Mouse (Mus musculus) ES-Bruce4 (cell line): ENCODE measurements around the gene Znhit3. TPM values are rescaled to one million over a fixed set of nuclear protein-coding genes. Genes with fewer than 3 reads are reported as not detected.
"Not testable (repeated sequence)": the region's sequence is repeated elsewhere in the genome, so short reads cannot be mapped to it uniquely, and the experiment has no call there.

ENCODE experiments used
- H3K27ac ChIP-seq: 2 replicates; pipeline ENCODE4 v1.5.1; 2012; ENCODE audit warnings: low read length, inconsistent platforms; ENCODE audit not compliant: insufficient read depth
- H3K27me3 ChIP-seq: 2 replicates; pipeline ENCODE4 v1.6.1; 2012; ENCODE audit warnings: mild to moderate bottlenecking, low read length, inconsistent platforms; ENCODE audit not compliant: control insufficient read depth, poor library complexity, insufficient read depth, severe bottlenecking
- H3K36me3 ChIP-seq: 2 replicates; pipeline ENCODE4 v1.6.1; 2012; ENCODE audit warnings: inconsistent platforms, mild to moderate bottlenecking, low read length, moderate library complexity; ENCODE audit not compliant: control insufficient read depth, poor library complexity, insufficient read depth, severe bottlenecking
- H3K4me1 ChIP-seq: one replicate; pipeline ENCODE4 v1.8.1; 2011; ENCODE audit warnings: low read length; ENCODE audit not compliant: control insufficient read depth, insufficient read depth
- H3K4me3 ChIP-seq: 2 replicates; pipeline ENCODE4 v1.5.1; 2011; ENCODE audit warnings: low read depth, mild to moderate bottlenecking, low read length
- H3K9ac ChIP-seq: 2 replicates; pipeline ENCODE4 v1.6.1; 2012; ENCODE audit warnings: low read depth, mild to moderate bottlenecking, inconsistent platforms; ENCODE audit not compliant: poor library complexity, severe bottlenecking
- H3K9me3 ChIP-seq: replicated peaks from 2 replicates; pipeline ENCODE4 v1.6.1; 2012; ENCODE audit warnings: mild to moderate bottlenecking, low read length, inconsistent platforms; ENCODE audit not compliant: control insufficient read depth, poor library complexity, insufficient read depth, severe bottlenecking
- CTCF ChIP-seq: IDR thresholded peaks from one replicate; pipeline ENCODE4 v1.8.1; 2011; ENCODE audit warnings: low read depth, low read length
- EP300 ChIP-seq: IDR thresholded peaks from 2 replicates; pipeline ENCODE4 v1.6.1; 2011; ENCODE audit warnings: low read depth, low read length; ENCODE audit not compliant: insufficient read depth
- POLR2A ChIP-seq: IDR thresholded peaks from one replicate; pipeline ENCODE4 v1.8.1; 2011; ENCODE audit warnings: low read length; ENCODE audit not compliant: insufficient read depth
- polyA plus RNA-seq: library from polyadenylated mRNA; stranded (reverse); fragments of >200 nt; gene quantifications from 2 replicates; pipeline ENCODE4 v1.2.4, GENCODE M21; 2011; ENCODE audit warnings: low read depth; ENCODE audit not compliant: missing spikeins, insufficient read depth, insufficient read length

The Znhit3 gene
- polyA plus RNA-seq, 1 experiment: 39.6 TPM

DNA sequence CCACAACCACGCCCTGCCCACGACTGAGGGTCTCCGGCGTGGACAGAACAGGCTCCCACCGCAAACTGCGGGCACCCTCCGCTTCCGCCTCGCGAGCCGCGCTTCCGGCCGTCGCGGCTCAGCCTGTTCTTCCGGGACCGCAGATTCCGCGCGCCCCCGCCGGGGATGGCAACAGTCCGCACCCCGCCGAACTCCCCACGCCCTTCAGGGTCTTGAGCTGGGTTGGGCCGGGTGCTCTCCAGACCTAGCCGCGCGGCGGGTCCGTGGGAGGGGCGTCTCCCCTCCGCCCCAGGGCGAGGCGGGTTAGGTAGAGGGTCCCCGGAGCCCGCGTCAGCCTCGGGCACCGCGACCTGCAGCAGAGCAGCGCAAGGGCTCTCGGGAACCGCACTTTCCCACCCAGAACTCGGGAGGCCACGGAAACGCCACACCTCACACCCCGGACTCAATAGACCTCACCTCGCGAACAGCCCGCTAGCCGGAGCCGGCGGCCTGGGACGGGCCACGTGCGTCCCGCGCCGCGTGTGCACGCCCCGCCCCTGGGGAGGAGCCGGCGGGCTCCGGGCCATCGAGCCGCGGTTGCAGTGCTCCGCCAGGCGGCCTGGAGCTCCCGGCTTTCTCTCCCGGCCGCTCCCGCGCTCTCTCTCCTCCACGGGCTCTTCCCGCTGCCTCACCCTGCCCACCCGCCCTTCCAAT is 36.2 kb downstream of the Znhit3 start, which contains the start of the genes Myo19 and Pigw:
Gene Myo19 (plus strand): TSS at position 377 of the 693 bp plus-strand sequence.
Gene Pigw (minus strand): TSS at position 514 of the 693 bp plus-strand sequence.
- Histone ChIP-seq H3K9me3 (no peaks in the 10 kb centered on the region), H3K36me3 (peaks cover 18% of the 10 kb centered on the region), H3K9ac (peak within 1 kb of the TSS; percentile 81), H3K27me3 (no peaks in the 10 kb centered on the region), H3K4me1 (peaks cover 4% of the 10 kb centered on the region), H3K27ac (peak within 1 kb of the TSS; percentile 33; the same call in 1 of the 2 replicates), H3K4me3 (peak within 1 kb of the TSS; percentile 88)
- TF ChIP-seq EP300 (no peak), POLR2A (peak; percentile 51)

DNA sequence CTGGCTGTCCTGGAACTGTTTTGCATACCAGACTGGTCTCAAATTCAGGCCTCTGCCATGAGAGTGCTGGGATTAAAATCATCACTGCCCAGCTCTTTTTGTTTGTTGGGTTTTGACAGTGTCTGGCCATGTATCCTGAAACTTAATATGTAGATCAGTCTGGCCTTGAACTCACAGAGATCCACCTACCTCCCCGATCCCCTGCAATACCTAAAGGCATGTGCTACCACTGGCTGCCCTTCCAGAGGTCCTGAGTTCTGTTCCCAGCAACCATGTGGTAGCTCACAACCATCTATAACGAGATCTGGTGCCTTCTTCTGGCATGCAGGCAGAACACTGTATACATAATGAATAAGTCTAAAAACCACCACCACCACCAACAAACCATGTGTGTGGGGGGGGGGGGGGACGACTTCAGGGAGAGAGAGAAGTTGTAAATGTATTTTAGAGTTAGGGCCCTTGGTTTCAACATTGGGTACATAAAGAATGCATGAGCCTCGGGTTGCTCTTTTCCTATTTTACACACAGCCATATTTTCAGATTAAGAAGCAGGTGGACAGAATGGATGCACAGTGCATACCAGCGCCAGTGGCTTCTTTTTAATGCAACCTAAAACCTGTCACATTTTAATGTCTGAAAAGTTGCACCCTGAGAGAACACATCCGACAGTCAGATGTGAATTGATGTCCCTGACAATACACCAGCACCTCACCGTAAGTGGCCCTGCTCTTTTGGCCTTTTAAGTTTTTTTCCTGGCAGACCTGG is 37.0 kb downstream of the Znhit3 start:
- Histone ChIP-seq H3K36me3 (peaks cover 21% of the 10 kb centered on the region), H3K9ac (peak overlapping the region; percentile 81), H3K27me3 (no peaks in the 10 kb centered on the region), H3K27ac (peak overlapping the region; percentile 15; the same call in 1 of the 2 replicates), H3K4me3 (peak overlapping the region; percentile 88), H3K9me3 (no peaks in the 10 kb centered on the region), H3K4me1 (peaks cover 4% of the 10 kb centered on the region)
- TF ChIP-seq EP300 (no peak), CTCF (no peak), POLR2A (no peak)

DNA sequence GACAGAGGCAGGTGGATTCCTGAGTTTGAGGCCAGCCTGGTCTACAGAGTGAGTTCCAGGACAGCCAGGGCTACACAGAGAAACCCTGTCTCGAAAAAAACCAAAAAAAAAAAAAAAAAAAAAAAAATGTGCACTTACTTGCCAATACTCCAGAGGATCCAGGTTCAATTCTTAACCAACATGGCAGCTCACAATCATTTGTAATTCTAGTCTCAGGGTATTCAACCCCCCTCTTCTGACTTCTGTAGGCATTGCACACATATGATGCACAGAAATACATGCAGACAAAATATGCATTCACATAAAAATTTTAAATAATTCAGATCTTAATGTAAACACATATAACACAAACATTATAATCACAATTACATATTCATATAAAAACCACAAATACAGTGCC is 40.1 kb downstream of the Znhit3 start:
- not testable (repeated sequence) for H3K27me3 ChIP-seq, H3K27ac ChIP-seq, H3K4me1 ChIP-seq, H3K4me3 ChIP-seq, H3K9me3 ChIP-seq, H3K9ac ChIP-seq
- H3K36me3 ChIP-seq: peaks cover 19% of the 10 kb centered on the region

DNA sequence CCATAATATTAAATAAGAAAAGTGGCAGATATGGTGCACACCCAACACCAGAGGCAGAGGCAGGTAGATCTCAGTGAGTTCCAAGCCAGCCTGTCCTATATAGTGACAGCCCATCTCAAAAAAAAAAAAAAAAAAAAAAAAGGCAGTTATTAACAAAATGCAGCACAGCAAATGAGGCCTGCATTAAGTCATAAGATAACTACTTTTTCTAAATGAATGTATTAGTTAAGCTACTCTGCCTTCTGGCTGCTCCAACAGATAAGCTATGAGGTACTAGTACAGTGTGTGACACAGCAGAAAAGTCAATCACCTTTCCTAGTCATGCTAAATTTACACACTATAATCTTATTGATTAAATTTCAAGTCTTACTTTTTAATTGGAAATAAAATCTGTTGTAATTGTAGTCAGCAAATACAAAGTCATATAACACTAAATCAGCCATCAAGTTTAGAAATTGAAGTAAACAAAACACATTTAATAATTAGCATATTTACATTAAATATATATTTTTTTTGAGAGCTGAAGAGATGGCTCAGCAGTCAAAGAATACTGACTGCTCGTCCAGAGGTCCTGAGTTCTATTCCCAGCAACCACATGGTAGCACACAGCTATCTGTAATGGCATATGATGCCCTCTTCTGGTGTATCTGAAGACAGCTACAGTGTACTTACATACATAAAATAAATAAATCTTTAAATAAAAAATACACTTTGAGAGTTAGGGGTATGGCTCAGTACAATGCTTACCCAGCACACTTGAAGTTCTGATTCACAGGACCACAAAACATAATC is 42.9 kb downstream of the Znhit3 start:
- H3K4me3 ChIP-seq: no peak overlapping the region
- no peak overlapping the region for H3K9ac ChIP-seq
- H3K4me1 ChIP-seq: no peaks in the 10 kb centered on the region
- no peaks in the 10 kb centered on the region for H3K9me3 ChIP-seq
- no peaks in the 10 kb centered on the region for H3K27me3 ChIP-seq
- TF ChIP-seq CTCF (no peak), POLR2A (no peak), EP300 (no peak)
- H3K27ac ChIP-seq: no peak overlapping the region
- H3K36me3 ChIP-seq: peaks cover 19% of the 10 kb centered on the region

DNA sequence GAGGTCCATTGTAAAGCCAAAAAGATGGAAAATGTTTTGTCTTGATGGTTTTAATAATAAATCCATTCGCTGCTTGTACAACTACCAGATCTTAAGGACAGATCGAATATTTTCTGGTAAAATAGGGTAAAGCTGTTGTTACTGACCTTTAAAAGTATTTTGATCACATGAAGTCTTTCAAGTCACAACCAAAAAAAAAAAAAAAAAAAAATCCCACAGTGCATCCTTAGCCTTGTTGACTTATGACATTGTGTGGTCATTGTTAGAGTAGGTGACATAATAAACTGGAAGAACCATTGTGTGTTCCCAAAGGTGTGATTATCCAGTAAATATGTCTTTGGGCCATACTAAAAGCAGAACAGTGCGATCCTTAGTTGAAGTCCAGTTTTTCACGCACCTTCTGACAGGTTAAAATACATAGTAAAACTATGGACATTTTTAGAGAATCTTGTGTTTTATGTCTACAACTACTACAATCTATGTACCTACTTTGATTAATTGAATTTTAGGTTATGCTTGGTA is 44.6 kb downstream of the Znhit3 start:
- Histone ChIP-seq H3K9me3 (no peaks in the 10 kb centered on the region), H3K4me1 (no peaks in the 10 kb centered on the region), H3K27ac (peak overlapping the region; percentile 79; the same call in 1 of the 2 replicates), H3K36me3 (peaks cover 8% of the 10 kb centered on the region), H3K27me3 (no peaks in the 10 kb centered on the region), H3K4me3 (peak overlapping the region; percentile 93), H3K9ac (peak overlapping the region; percentile 99)
- TF ChIP-seq CTCF (no peak), POLR2A (no peak), EP300 (no peak)
